In genomic region chr8:110508766-110509165, GRCm38 (mm10) we compare ENCODE assay signal across 9 mouse cellular contexts.
A peak's percentile ranks its signal among the peaks of the same experiment; 100 is the strongest.
DNase-seq lines count a peak whose midpoint lies in the region.
"Had no signal": no experiment of that assay in that cellular context is flagged by ENCODE, and none has a peak within 500 bp of the region (broad histone marks: within the 10 kb centered on the region; RNA-seq: fewer than 3 reads in every experiment).

No protein-coding gene starts in this region.

- intact Hi-C loops in left cerebral cortex, postnatal 4 days (cut with DNase I): no loop called here
- intact Hi-C loops in left cerebral cortex, postnatal 36 days (cut with DNase I): no loop called here

- peak; percentile 20 for DNase-seq in adrenal gland, postnatal 25 days
- no peak for DNase-seq in adrenal gland, adult 18-20 months (ENCODE audit: low spot score in 2 of 2)
- peak; percentile 66 for DNase-seq in left cerebral cortex, postnatal 4 days
- no peak for DNase-seq in left cerebral cortex, adult 8-10 months (ENCODE audit: low spot score in 2 of 2)
- peak; percentile 68 for DNase-seq in gastrocnemius, postnatal 10 days
- DNase-seq in heart, postnatal 4 days: peak; percentile 42
- no peak for DNase-seq in frontal cortex, postnatal 25 days (ENCODE audit: low spot score in 2 of 2)
- no peak for DNase-seq in left cerebral cortex, postnatal 36 days (ENCODE audit: low spot score in 2 of 2)
- DNase-seq: thymus, postnatal 14 days had no signal

Comparison
In these comparisons a context has a peak if more than half of its experiments do, and no peak if none do; other contexts are left out.
1. DNase-seq: peak in adrenal gland, postnatal 25 days (single experiment), left cerebral cortex, postnatal 4 days (single experiment), gastrocnemius, postnatal 10 days (single experiment) and heart, postnatal 4 days (single experiment); none in adrenal gland, adult 18-20 months (0 of 2), left cerebral cortex, adult 8-10 months (0 of 2), frontal cortex, postnatal 25 days (0 of 2) and left cerebral cortex, postnatal 36 days (0 of 2).